Mouse (Mus musculus) lung, embryonic 15.5 days (tissue): Measurements from ENCODE around the gene Zfp984. TPM values are rescaled to one million over a fixed set of nuclear protein-coding genes. Genes with fewer than 3 reads are reported as not detected.
"Not testable (repeated sequence)": the region's sequence is repeated elsewhere in the genome, so short reads cannot be mapped to it uniquely, and the experiment has no call there.

Experiments
- ATAC-seq: fragments of 200-750 bp; cut with Nextera tagmentation; 2 replicates; pipeline ENCODE4 v1.8.0; 2017; ENCODE audit warnings: moderate number of reproducible peaks, borderline replicate concordance; ENCODE audit not compliant: low FRiP score, low TSS enrichment; ENCODE audit errors: extremely low read depth
- H3K27ac ChIP-seq: fragments of 300-500 bp; sonication (generic); 2 replicates; pipeline ENCODE4 v1.5.1; 2015; ENCODE audit warnings: moderate library complexity, mild to moderate bottlenecking, inconsistent platforms
- H3K27me3 ChIP-seq: fragments of 300-500 bp; sonication (generic); 2 replicates; pipeline ENCODE4 v1.6.1; 2015; ENCODE audit warnings: inconsistent platforms
- H3K36me3 ChIP-seq: fragments of 300-500 bp; sonication (generic); 2 replicates; pipeline ENCODE4 v1.6.1; 2015; ENCODE audit warnings: inconsistent platforms
- H3K4me1 ChIP-seq: fragments of 300-500 bp; sonication (generic); 2 replicates; pipeline ENCODE4 v1.6.1; 2015; ENCODE audit warnings: inconsistent platforms
- H3K4me2 ChIP-seq: fragments of 300-500 bp; sonication (generic); 2 replicates; pipeline ENCODE4 v1.6.1; 2015; ENCODE audit warnings: inconsistent platforms, mild to moderate bottlenecking, moderate library complexity
- H3K4me3 ChIP-seq: fragments of 300-500 bp; sonication (generic); 2 replicates; pipeline ENCODE4 v1.5.1; 2015; ENCODE audit warnings: mild to moderate bottlenecking, inconsistent platforms
- H3K9ac ChIP-seq: fragments of 300-500 bp; sonication (generic); 2 replicates; pipeline ENCODE4 v1.6.1; 2015; ENCODE audit warnings: inconsistent platforms
- H3K9me3 ChIP-seq: fragments of 300-500 bp; sonication (generic); 2 replicates; pipeline ENCODE4 v1.6.1; 2016; ENCODE audit warnings: inconsistent platforms
- whole genome bisulfite sequencing: fragments of 180-500 bp; shearing (Covaris S2); methylation state at CpG from one replicate; pipeline ENCODE4 v1.1.7; 2015; 5-methylcytosine and 5-hydroxymethylcytosine counted together
- polyA plus RNA-seq: library from polyadenylated mRNA; unstranded; fragments of >200 nt; fragmentation: Nextera tagmentation; extraction: Ambion mirVana; gene quantifications from 2 replicates; pipeline ENCODE4 v1.2.1, GENCODE M21; 2015

Zfp984 gene
- polyA plus RNA-seq, 1 experiment from 2014 or later, result 5.9 TPM

DNA sequence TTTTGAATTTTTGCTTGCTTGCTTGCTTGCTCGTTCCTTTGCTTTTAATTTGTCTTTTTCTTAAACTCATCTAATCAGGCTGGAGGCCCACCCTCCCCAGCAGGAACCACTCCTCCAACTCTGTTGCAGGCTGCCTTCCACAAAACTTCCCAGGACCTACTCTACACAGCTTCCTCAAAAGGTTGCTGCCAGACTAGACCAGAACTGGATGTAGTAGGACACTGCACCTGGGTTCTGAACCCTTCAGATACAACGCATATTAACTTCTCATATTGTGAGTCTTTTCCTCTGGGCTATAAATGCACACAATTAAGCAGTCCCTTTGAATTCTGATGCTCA, 347 bp upstream of the Zfp984 start:
- H3K27ac ChIP-seq, result not testable (repeated sequence)

DNA sequence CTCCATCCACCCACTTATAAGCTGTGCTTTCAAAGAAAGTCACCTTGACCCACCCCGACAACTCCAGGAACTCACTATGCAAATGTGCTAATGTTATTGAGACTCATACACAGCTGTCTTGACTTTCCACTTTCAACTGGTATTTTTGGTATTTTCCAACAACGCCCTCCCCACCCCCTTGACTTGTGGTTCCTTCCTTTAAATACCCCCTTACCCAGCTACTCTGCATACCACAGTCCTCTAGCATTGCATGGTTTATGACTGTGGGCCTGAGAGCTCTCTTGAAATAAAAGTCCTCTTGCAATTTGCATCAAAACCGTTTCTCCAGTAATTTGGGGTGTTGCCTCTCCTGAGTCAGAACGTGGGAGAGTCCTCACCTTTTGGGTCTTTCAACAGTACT, 1.1 kb downstream of the Zfp984 start:
- H3K36me3 ChIP-seq, ATAC-seq, H3K9ac ChIP-seq, H3K4me3 ChIP-seq, H3K9me3 ChIP-seq, H3K4me1 ChIP-seq, H3K27ac ChIP-seq, H3K27me3 ChIP-seq: not testable (repeated sequence)
- H3K4me2 ChIP-seq, result peak overlapping the region; percentile 77; the same call in 1 of the 2 replicates
- 72% methylated on average over 4 of the region's 4 CpGs for WGBS

More for the DNA sequence above, 347 bp upstream of the Zfp984 start:
- not testable (repeated sequence) for H3K36me3 ChIP-seq, ATAC-seq, H3K9me3 ChIP-seq, H3K4me1 ChIP-seq, H3K27me3 ChIP-seq, H3K9ac ChIP-seq
- Histone ChIP-seq H3K4me3 (peak overlapping the region; percentile 52), H3K4me2 (peak overlapping the region; percentile 77)
- 49% methylated on average over 2 of the region's 2 CpGs for WGBS

- not testable (repeated sequence) for H3K9ac ChIP-seq, H3K4me3 ChIP-seq, ATAC-seq, H3K27me3 ChIP-seq, H3K36me3 ChIP-seq, H3K9me3 ChIP-seq, H3K4me2 ChIP-seq, H3K4me1 ChIP-seq, H3K27ac ChIP-seq
- 91% methylated on average over 1 of the region's 1 CpGs for WGBS
Observed at GRCm38 (mm10) chr4:147795308-147795707, 14.3 kb downstream of the Zfp984 start.

GRCm38 (mm10) chr4:147794026-147794665, 15.4 kb downstream of the Zfp984 start:
- H3K9ac ChIP-seq, H3K9me3 ChIP-seq, H3K27ac ChIP-seq, ATAC-seq, H3K36me3 ChIP-seq, H3K4me3 ChIP-seq, H3K27me3 ChIP-seq, H3K4me2 ChIP-seq, H3K4me1 ChIP-seq: not testable (repeated sequence)
- WGBS, result 97% methylated on average over 2 of the region's 3 CpGs

DNA sequence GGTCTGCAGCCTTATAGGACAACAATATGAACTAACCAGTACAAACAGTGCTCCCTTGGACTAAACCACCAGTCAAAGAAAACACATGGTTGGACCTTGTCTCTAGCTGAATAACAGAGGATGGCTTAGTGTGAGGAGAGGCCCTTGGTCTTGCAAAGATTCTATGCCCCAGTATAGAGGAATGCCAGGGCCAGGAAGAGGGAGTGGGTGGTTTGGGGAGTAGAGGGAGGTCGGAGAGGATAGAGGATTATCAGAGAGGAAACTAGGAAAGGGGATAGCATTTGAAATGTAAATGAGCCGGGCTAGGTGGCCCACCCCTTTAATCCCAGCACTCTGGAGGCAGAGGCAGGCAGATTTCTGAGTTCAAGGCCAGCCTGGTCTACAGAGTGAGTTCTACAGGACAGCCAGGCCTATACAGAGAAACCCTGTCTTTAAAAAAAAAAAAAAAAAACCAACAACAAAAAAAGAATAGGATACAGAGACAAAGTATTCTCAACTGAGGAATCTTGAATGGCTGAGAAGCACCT, 16.1 kb downstream of the Zfp984 start:
- WGBS, result 59% methylated on average over 2 of the region's 2 CpGs
- not testable (repeated sequence) for H3K9me3 ChIP-seq, ATAC-seq

GRCm38 (mm10) chr4:147791729-147792128, 17.9 kb downstream of the Zfp984 start:
- H3K4me3 ChIP-seq, H3K4me1 ChIP-seq, H3K4me2 ChIP-seq, H3K27ac ChIP-seq, H3K36me3 ChIP-seq, H3K9ac ChIP-seq, ATAC-seq, H3K27me3 ChIP-seq, H3K9me3 ChIP-seq: not testable (repeated sequence)

More for the DNA sequence above, 16.1 kb downstream of the Zfp984 start:
- H3K27me3 ChIP-seq, H3K27ac ChIP-seq, H3K4me2 ChIP-seq, H3K9ac ChIP-seq, H3K36me3 ChIP-seq, H3K4me1 ChIP-seq, H3K4me3 ChIP-seq: not testable (repeated sequence)

DNA sequence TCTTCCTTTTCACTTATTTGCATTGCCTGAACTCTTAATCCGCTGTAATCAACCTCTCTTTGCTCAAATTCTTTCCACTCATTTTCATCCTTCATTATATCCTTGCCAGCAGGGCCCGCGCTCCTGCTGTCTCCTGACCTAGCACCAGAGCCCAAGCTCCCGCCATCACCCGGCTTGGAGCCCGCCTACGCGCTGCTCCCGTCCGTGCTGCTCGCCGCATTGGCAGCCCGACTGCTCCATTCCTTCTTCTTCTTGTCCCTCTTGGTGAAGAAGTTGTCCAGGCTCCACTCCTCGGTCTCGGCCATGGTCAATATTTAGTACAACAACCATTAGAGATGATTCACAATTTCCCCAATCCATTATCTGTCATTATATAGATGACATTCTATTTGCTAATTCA, 63.3 kb downstream of the Zfp984 start:
- not testable (repeated sequence) for H3K4me2 ChIP-seq, H3K27me3 ChIP-seq, H3K4me1 ChIP-seq, ATAC-seq, H3K9ac ChIP-seq, H3K9me3 ChIP-seq, H3K27ac ChIP-seq, H3K36me3 ChIP-seq, H3K4me3 ChIP-seq
- 92% methylated on average over 14 of the region's 15 CpGs for whole genome bisulfite sequencing

DNA sequence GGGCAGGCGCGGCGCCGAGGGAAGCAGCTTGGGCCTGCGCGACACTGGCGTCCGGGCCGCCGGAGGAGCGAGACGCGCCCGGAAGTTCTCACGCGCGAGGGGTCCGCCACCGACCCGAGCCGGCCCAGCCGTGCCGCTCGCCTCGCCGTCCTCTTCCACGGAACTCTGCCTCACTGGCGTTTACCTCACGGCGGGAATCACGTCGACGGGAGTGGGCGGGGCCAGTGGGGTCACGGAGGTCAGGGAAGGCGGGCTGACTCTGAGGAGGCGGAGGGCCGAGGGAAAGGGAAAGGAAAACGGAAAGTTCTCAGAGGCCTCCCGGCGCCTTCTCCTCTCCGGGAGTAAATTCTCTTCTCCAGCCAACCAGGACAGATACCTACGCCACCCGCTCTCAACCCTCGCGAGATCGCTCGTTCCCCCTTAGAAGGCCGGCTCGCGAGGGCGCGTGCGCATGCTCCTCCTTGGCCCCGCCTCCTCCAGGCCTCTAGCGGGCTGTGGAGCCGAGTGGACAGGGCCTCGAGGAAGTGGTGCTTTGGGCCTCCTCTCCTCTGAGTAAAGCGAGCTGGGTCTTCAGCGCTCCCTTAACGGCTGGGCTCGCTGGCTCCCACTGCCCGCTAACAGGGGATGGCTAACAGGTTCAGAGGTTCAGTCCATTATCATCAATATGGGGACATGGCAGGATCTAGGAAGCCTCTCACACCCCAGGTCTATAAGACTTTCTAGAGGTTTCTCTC, 70.8 kb downstream of the Zfp984 start:
- peak overlapping the region; percentile 35 for H3K4me3 ChIP-seq
- H3K9ac ChIP-seq, H3K27ac ChIP-seq, H3K27me3 ChIP-seq, H3K36me3 ChIP-seq, H3K4me1 ChIP-seq, H3K9me3 ChIP-seq, ATAC-seq: not testable (repeated sequence)
- peak overlapping the region; percentile 53 for H3K4me2 ChIP-seq
- WGBS, result 28% methylated on average over 63 of the region's 63 CpGs

Other genes with a start within 250 kb of the Zfp984 start
- 4.0 and 4.6 TPM in 2 replicates for gene Zfp979, start 167.3 kb downstream of the Zfp984 start, polyA plus RNA-seq
- gene Zfp534, start 107.2 kb downstream of the Zfp984 start, polyA plus RNA-seq, result not detected in 2 replicates
- 4.6 and 5.0 TPM in 2 replicates for gene Zfp933, start 38.6 kb upstream of the Zfp984 start, polyA plus RNA-seq
- 44.2 and 44.9 TPM in 2 replicates for gene Miip, start 59.0 kb upstream of the Zfp984 start, polyA plus RNA-seq
- 8.4 and 10.7 TPM in 2 replicates for gene Fv1, start 59.2 kb upstream of the Zfp984 start, polyA plus RNA-seq
- gene Mfn2, start 94.9 kb upstream of the Zfp984 start, polyA plus RNA-seq, result 34.0 and 36.2 TPM in 2 replicates
- 46.3 and 48.4 TPM in 2 replicates for gene Plod1, start 127.0 kb upstream of the Zfp984 start, polyA plus RNA-seq
- 15.4 and 17.0 TPM in 2 replicates for gene 2510039O18Rik, start 131.1 kb upstream of the Zfp984 start, polyA plus RNA-seq
- 1.6 and 3.8 TPM in 2 replicates for gene Nppb, start 176.0 kb upstream of the Zfp984 start, polyA plus RNA-seq
- 72.2 and 157 TPM in 2 replicates for gene Nppa, start 190.9 kb upstream of the Zfp984 start, polyA plus RNA-seq
- 4.5 and 5.0 TPM in 2 replicates for gene Clcn6, start 229.0 kb upstream of the Zfp984 start, polyA plus RNA-seq
- gene Mthfr, start 229.3 kb upstream of the Zfp984 start, polyA plus RNA-seq, result 18.9 and 21.1 TPM in 2 replicates